Mouse (Mus musculus): ENCODE results near the gene Olfr263. TPM values are rescaled to one million over a fixed set of nuclear protein-coding genes. Genes with fewer than 3 reads are reported as not detected.

Gene Olfr263
- total RNA-seq, 2 experiments from 2014 or later: not detected

Other genes with a start within 250 kb of the Olfr263 start
- gene Olfr1370, start 54.7 kb upstream of the Olfr263 start, total RNA-seq (2021): not detected
- gene Olfr1369-ps1, start 18.2 kb upstream of the Olfr263 start, total RNA-seq (2021): not detected
- gene Olfr1368, start 16.2 kb downstream of the Olfr263 start, total RNA-seq (2021): not detected
- gene Trim27, start 49.8 kb downstream of the Olfr263 start, total RNA-seq (2021): 10 to 100 TPM; 37.3 to 41.1 TPM
- not detected for gene Gpx5, start 163.1 kb downstream of the Olfr263 start, total RNA-seq (2021)
- gene Gpx6, start 182.5 kb downstream of the Olfr263 start, total RNA-seq (2021): not detected
- gene Olfr1367, start 217.3 kb downstream of the Olfr263 start, total RNA-seq (2021): not detected
- 1 to 10 TPM; 8.4 to 9.9 TPM for gene Zscan12, start 233.2 kb downstream of the Olfr263 start, total RNA-seq (2021)

Measured in layer of hippocampus, postnatal 36 days (tissue).